Mouse (Mus musculus) ZHBTc4 (cell line): Measurements from ENCODE around the gene Fbxw25.
A peak's percentile ranks its signal among the peaks of the same experiment; 100 is the strongest.
"Not testable (repeated sequence)": the region's sequence is repeated elsewhere in the genome, so short reads cannot be mapped to it uniquely, and the experiment has no call there.

Experiments
- DNase-seq: peaks from one replicate; pipeline ENCODE4 v3.0.0-alpha.2; 2011; ENCODE audit warnings: low read depth, low spot score

The Fbxw25 gene

DNA sequence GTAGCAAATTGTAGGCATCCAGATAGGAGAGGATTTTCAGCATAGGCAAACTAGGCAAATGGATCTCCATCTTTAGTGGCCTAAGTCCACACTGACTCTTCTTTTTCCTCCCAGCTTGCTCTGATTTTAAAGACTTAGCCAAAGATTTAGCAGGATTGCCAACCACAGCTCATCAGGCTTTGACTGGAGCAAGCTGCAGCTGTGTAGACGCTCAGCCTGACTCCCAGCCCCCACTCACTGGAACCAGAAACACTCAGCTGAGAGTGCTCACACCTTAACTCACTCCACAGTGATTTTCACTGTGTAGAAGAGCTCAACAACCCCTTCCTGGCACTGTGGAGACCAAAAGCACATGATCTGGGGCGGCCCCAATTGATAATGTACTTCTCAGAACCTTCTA lies at the start of gene Fbxw25:
TSS of gene Fbxw25 (minus strand) at position 101 of the 400 bp plus-strand sequence.
- DNase-seq: not testable (repeated sequence)

GRCm38 (mm10) chr9:109702600-109702999 lies 38.1 kb upstream of the Fbxw25 start, which contains the start of gene Fbxw18:
Gene Fbxw18, minus strand, starts transcription at chr9:109702700.
- not testable (repeated sequence) for DNase-seq

GRCm38 (mm10) chr9:109685299-109685698 lies 20.8 kb upstream of the Fbxw25 start:
- peak; percentile 56 for DNase-seq

- DNase-seq: not testable (repeated sequence)
These were observed 38.5 kb downstream of the Fbxw25 start, which contains the start of gene Fbxw24 for GRCm38 (mm10) chr9:109625957-109626356. Gene Fbxw24, minus strand, starts transcription at chr9:109626057.

DNA sequence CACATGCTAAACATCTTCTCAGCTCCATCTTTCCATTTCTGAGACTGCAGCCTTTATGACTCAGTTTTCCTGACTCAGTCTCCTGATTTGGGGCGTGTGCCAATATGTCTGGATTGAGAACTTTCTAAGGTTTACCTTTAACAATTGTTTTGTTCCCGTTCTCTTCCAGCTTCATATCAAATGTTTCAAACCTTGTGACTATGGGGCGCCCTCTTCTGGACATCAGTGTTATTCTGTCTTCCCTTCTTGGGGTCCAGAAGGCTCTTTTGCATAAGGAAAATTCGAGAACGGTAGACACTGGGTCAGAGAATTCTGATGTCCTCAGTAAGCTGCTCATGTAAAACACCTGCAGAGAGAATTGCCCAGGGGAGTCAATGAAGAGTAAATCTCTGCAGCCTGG lies 57.6 kb downstream of the Fbxw25 start:
- peak; percentile 64 for DNase-seq

DNA sequence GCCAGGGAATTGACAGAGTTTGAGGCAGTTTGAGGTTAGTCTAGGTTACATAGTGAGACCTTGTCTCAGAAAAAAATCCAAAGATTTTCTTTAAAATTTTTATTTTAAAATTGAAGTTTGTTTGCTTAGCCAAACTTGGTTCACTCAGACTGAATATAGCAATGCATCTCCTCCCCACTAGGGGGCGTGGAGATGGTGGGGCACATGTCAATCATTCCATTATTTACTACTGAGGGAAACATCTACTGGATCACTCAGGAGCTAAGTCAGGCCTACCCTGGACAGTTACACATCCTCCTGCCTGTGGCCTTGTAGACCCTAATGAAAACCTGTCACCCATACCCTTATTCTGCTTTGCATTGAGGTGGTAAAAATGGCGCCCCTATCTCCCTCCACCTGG lies 62.3 kb downstream of the Fbxw25 start:
- DNase-seq: peak; percentile 38

- peak; percentile 61 for DNase-seq
These were observed 67.2 kb downstream of the Fbxw25 start for GRCm38 (mm10) chr9:109597226-109597625.
